Mouse (Mus musculus) kidney, postnatal 36 days (tissue): Measurements from ENCODE around the gene Fgf8.
A peak's percentile ranks its signal among the peaks of the same experiment; 100 is the strongest.

ENCODE experiments used
- DNase-seq, 2 experiments: peaks; one replicate each; pipeline ENCODE4 v3.0.0; 2021 to 2022; ENCODE audit warnings: mixed read lengths in 2 of 2

Fgf8 gene

DNA sequence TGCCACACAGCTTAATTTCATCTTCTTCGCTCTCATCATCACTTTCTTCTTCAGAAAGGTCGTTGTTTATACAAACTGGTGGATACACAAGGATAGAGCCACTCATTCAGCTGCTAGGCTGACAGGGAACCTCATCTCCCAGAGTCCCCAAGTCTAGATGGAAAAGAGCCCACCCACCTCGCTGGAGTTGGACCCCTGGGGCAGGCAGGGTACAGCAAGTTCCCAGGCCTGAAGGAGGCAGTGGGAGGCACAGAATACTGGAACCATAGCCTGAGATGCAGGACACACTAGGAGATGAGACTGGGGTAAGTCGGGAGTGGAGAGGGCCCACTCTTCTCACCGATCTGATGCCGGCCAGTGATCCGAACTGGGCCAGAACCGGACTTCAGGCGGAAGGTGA, 5.5 kb upstream of the Fgf8 start:
- no peak for DNase-seq

DNA sequence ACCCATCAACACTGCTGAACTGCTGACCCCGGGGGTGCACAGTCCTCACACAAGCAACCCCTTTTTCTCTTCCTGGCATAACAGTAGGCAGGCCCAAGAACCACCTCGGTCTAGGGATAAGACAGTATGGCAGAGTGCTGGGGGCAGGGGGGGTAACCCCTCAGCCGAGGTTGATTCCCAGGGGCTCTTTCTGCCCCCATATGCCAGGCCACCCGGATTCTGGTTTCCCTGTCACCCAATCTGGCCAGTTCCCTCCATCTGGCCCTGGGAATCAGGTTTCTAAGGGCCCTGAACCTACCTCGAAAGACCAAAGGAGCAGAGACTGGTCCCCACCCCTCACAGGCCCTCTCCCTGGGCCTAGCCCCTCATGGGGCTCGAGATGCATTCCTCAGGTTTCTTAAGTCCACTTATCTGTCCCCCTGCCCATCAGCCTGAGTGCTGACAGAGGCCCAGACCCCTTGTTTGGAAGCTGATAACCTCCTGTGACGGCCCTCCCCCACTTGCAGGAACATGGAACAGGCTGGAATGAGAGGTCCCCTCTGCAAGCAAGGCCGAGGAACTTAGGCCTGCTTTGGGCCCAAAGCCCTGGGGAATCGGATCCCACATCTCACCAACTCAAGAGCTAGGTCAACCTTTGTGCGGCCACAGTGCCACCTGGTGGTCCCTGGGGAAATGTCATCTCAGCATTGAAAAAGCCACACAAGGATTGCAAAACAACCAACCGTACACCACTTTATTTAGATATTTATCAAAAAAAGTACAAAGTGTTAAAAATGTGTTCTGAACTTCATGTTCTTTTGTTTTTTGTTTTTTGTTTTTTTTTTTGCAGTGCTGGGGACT, 4.5 kb upstream of the Fgf8 start:
- peak; percentile 86 to 94 for DNase-seq

DNA sequence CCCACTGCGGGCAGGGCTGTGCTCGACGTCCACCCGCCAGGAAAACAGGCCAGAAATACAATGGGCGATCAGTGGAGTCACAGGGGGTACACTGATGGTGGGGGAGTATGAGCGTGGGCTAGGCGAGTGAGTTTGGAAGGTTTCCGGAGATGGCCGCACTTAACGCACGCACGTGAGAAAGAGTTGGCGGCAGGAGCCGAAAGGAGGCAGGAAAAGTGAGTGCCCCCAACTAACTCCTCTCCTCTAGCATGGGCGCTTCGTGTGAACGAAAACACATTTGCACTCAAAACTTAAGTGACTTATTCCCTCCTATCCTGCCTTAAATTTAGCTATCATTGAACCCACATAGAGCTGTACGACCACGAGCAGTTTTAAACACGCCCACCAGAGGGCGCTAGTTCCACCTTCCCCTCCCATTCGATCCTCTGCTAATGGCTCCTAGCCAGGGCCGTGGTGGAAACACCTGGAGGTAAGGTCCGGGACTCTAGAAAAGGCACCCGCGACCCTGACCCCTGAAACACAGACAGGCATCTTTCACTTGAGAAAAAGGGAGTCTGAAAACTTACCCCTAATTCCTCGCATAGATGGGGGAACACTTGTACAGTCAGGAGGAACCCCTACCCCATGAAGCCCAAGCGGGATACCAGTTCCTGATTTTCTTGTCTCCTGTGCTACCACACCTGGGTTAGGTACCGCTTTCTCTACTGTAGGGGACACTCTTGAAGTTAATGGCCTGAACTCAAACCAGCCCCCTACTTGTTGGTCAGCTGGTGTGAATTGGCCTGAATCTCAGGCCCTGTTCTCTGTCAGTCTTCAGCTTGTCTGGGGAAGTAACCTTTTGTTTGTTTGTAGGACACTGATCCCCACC, 3.7 kb upstream of the Fgf8 start:
- peak; percentile 80 to 93 for DNase-seq

- DNase-seq: no peak
Observed at GRCm38 (mm10) chr19:45745344-45746152, 2.8 kb upstream of the Fgf8 start.

DNA sequence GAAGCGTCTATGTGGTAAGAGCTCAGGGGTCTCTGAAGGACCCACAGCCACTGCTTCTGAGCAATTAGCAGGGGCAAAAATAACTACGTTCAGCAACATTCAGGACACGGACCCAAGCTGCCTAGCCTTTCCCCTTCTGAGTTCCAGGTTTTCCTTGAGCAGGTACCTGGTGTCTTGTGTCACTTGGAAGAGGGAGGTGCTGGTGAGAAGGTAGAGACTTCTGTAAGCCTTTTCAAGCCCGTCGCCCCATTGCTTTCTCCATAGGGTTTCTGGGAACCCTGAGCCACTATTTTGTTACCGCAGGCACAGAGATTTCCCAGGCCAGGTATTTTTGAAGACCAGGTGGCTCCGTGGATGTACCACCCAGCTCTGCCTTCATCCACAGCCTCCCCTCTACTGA, 904 bp upstream of the Fgf8 start:
- DNase-seq: no peak

GRCm38 (mm10) chr19:45742984-45743575, 365 bp upstream of the Fgf8 start:
- DNase-seq: no peak

- DNase-seq: no peak
Observed at GRCm38 (mm10) chr19:45741431-45742217, 1.1 kb downstream of the Fgf8 start.

DNA sequence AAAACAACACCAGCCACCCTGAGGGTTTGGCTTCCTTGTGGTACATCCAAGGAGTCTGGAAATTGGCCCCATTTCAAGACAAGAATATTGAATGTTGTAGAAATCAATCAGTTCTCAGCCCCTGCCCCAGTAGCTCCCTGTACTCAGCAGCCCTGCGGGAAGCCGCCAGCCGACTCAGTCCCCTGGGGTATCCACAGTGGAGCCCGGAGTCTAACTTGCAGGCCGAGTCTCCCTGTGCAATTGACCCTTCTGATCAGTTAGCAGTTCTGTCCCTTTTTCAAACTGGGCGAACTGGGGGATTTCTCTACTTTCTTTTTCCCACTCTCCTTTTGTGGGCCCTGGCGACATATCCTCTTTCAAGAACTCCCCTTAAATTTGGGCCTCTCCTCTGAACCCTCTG, 1.9 kb downstream of the Fgf8 start:
- DNase-seq: no peak

DNA sequence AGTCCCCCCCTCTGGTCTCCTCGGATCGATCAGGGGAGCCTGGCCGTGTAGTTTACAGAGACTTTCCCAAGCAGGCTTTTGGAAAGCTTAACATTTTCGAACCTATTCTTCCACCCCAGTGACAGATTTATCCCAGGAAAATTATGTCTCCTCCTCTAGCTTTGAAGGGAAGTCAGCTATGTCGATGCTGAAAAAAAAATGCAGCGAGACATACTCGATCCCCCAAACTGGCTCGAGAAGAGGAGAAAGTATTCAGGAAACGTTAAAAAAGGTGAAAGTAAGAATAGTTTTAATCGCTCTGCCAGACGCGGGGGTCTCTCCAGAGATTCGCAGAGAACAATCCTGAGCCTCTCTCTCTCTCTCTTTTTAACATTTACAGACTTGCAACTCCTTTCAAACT, 2.5 kb downstream of the Fgf8 start:
- no peak for DNase-seq

- no peak for DNase-seq
Observed at GRCm38 (mm10) chr19:45738521-45738920, 4.2 kb downstream of the Fgf8 start.

GRCm38 (mm10) chr19:45737846-45738484, 4.8 kb downstream of the Fgf8 start:
- no peak for DNase-seq

- no peak for DNase-seq
Observed at GRCm38 (mm10) chr19:45737208-45737845, 5.4 kb downstream of the Fgf8 start.

GRCm38 (mm10) chr19:45736855-45737207, 5.9 kb downstream of the Fgf8 start:
- peak; percentile 42 to 71 for DNase-seq

- DNase-seq: no peak
Observed at GRCm38 (mm10) chr19:45736241-45736640, 6.5 kb downstream of the Fgf8 start.

- DNase-seq: peak in 1 of 2 experiments; percentile 16
Observed at GRCm38 (mm10) chr19:45734762-45735161, 8.0 kb downstream of the Fgf8 start.

- DNase-seq: no peak
Observed at GRCm38 (mm10) chr19:45734191-45734590, 8.5 kb downstream of the Fgf8 start.

- DNase-seq: no peak
Observed at GRCm38 (mm10) chr19:45733564-45733963, 9.2 kb downstream of the Fgf8 start.

- DNase-seq: no peak
Observed at GRCm38 (mm10) chr19:45731658-45732057, 11.1 kb downstream of the Fgf8 start.

GRCm38 (mm10) chr19:45730042-45730441, 12.7 kb downstream of the Fgf8 start:
- no peak for DNase-seq

DNA sequence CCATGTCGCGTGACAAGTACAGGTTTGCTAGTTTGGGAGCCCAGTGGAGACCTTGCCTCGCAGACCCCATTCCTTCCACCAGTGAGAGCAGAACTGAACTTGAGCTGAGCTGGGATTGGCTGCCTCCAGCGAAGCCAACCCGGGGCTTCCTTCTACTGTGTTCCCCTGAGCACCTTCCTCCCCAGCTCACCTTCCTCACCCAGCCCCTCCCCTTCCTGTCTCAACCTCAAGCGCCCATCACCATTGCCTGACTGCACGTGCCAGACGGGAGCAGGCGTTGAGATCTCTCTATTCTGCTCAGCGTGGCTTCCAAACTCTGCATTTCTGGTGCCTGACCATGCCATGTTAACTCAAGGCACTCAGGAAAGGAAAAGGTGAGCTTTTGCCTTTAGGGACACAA, 15.5 kb downstream of the Fgf8 start:
- no peak for DNase-seq
